Mouse (Mus musculus) heart, postnatal 0 days (tissue): Measurements from ENCODE around the gene Gimap3.

ENCODE experiments used
- CTCF ChIP-seq: IDR thresholded peaks from 2 replicates; pipeline ENCODE4 v1.5.1; 2016; ENCODE audit warnings: antibody characterized with exemption, control low read depth, low read depth
- EP300 ChIP-seq: IDR thresholded peaks from 2 replicates; pipeline ENCODE4 v1.6.1; 2016; ENCODE audit warnings: antibody characterized with exemption, low read depth

GRCm38 (mm10) chr6:48718455-48718854, 52.2 kb downstream of the Gimap3 start, which contains the start of the genes Gm28053 and Gimap7:
- TF ChIP-seq CTCF (no peak), EP300 (no peak)
